Mouse (Mus musculus): ENCODE measurements around the gene Ksr2. TPM values are rescaled to one million over a fixed set of nuclear protein-coding genes. Genes with fewer than 3 reads are reported as not detected.
A peak's percentile ranks its signal among the peaks of the same experiment; 100 is the strongest.

Ksr2 gene
- total RNA-seq, 2 experiments from 2014 or later: 31.3 to 32.5 TPM

DNA sequence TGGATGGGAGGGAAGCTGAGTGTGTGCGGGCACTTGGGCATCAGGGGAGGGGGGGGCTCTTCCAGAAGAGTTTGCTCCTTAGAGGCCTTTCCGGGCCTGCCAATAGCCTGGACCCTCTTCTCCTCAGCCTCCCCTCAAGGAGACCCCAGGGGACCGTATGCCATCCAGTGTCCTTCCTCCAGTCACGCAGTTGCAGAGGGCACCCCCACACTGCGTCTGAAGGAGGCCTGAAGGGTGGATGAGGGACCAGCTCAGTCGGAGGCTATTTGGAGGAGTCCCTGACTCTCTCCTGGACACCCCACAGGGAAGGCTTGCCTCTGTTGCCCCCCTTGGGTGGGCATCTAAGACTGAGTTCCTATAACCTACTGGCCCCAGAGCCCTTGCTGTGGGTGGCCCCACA, 367.4 kb downstream of the Ksr2 start:
- intact Hi-C loops (cut with DNase I): no loop called here
- DNase-seq (ENCODE audit: extremely low spot score in 1 of 2, low spot score in 2 of 2): no peak

- intact Hi-C loops (cut with DNase I): no loop called here
- DNase-seq (ENCODE audit: extremely low spot score in 1 of 2, low spot score in 2 of 2): peak in 1 of 2 experiments; percentile 7
Observed at GRCm38 (mm10) chr5:117790071-117790470, 376.3 kb downstream of the Ksr2 start.

DNA sequence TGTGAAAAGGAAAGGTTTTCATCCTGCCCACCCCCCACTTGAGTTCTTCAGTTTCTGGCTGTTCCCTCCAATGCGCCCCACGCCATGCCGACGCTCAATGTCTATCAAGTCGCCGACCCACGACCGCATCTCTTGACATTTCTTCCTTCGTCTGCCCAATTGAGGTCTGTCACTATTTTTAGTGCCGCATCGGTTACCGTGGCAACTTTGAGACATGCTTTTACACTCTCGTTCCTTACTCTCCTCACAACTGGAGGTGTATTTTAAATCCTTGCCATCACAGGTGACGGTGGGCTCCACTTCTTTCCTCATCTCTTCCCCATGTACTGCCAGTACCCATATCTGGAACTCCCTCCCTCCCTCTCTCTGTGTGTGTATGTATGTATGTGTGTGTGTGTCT, 378.1 kb downstream of the Ksr2 start:
- intact Hi-C loops (cut with DNase I): no loop called here

DNA sequence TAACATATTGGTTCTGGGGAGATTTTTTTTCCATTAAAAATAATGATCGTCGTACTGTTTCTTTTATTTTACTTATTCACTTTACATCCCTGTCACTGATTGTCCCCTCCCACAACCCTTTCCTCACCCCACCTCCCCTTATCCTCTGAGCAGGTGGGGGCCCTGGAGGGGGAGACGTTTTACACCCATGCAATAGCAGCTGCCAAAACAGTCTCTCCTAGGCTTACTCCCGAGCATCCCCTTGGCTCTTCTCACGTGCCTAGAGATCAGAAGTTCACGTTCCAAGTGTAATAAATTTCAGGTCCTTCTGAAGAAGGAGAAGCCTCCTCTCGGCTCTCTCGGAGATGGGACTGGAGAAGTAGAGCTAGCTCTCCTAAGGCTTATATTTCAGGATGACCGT, 387.0 kb downstream of the Ksr2 start:
- intact Hi-C loops (cut with DNase I): no loop called here
- DNase-seq (ENCODE audit: extremely low spot score in 1 of 2, low spot score in 2 of 2): no peak

More for the DNA sequence above, 378.1 kb downstream of the Ksr2 start:
- DNase-seq (ENCODE audit: extremely low spot score in 1 of 2, low spot score in 2 of 2): peak in 1 of 2 experiments; percentile 3

GRCm38 (mm10) chr5:117802071-117802521, 388.3 kb downstream of the Ksr2 start:
- DNase-seq (ENCODE audit: extremely low spot score in 1 of 2, low spot score in 2 of 2): no peak
- intact Hi-C loops (cut with DNase I): no loop called here

DNA sequence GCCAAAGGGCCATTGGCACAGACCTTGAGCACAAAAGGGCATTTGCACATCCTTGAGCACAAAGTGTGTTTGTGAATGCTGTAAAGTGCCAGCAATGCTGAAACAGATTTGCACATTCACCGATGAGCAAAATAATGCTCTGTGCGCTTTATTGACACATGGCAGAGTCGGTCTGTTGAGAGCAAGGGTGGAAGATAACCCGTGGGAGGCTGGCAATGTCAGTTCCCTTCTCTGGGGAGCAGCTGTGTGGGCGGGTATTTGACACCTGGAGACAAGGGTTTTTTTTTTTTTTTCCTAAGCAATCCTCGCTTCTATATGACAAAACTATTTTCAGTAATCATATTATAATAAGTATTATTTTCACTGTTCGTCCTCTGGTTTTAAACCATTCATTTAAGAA, 389.8 kb downstream of the Ksr2 start:
- DNase-seq (ENCODE audit: extremely low spot score in 1 of 2, low spot score in 2 of 2): no peak
- intact Hi-C loops (cut with DNase I): no loop called here

- intact Hi-C loops (cut with DNase I): no loop called here
- no peak for DNase-seq (ENCODE audit: extremely low spot score in 1 of 2, low spot score in 2 of 2)
Observed at GRCm38 (mm10) chr5:117810930-117811329, 397.1 kb downstream of the Ksr2 start.

DNA sequence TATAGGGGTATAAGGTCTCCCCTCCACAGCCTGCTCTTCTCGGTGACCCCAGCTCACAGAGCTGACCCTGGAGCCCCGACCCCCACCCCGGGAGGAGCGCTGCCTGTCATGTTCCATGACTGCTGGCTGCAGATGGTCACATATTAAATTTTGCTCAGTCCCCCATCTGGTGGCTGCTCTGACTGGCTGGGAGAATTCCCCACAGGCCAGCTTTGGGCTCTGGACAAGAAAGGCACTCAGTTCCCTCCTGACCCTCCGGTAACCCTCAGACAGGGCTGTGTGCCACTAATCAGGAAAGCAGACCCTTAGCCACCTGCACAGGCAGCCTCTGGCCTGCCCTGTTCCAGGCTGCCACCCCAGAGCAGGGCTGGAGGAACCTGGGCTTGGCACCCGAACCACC, 405.0 kb downstream of the Ksr2 start:
- no peak for DNase-seq (ENCODE audit: extremely low spot score in 1 of 2, low spot score in 2 of 2)
- intact Hi-C loops (cut with DNase I): no loop called here

- DNase-seq (ENCODE audit: extremely low spot score in 1 of 2, low spot score in 2 of 2): no peak
- intact Hi-C loops (cut with DNase I): no loop called here
Observed at GRCm38 (mm10) chr5:117820445-117820844, 406.6 kb downstream of the Ksr2 start.

DNA sequence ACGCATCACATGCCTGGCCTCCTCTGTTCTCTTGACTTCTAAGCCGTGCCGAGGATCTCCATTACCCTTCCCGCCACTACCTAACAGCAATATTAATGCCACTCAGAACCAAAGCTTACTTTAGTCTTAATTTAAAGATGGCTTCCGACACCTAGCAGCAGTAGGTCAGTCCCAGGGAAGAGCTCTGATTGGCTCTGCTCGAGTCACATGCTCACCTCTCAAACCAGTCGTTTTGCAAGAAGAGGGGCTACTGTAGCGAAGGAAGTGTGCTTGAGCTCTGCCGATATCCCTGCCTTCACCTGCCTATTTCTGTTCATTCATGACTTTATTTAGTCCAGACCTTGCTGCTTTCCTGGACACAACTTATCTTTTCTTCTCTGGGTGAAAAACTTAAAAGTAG, 410.0 kb downstream of the Ksr2 start:
- DNase-seq (ENCODE audit: extremely low spot score in 1 of 2, low spot score in 2 of 2): no peak

GRCm38 (mm10) chr5:117824486-117824885, 410.7 kb downstream of the Ksr2 start:
- DNase-seq (ENCODE audit: extremely low spot score in 1 of 2, low spot score in 2 of 2): no peak
- intact Hi-C loops (cut with DNase I): no loop called here

More for the DNA sequence above, 410.0 kb downstream of the Ksr2 start:
- intact Hi-C loops (cut with DNase I): no loop called here

Other genes starting within 250 kb of the Ksr2 start
- gene Pebp1, start 126.4 kb upstream of the Ksr2 start, total RNA-seq (2021): 100 to 1,000 TPM; 838 to 843 TPM
- gene Vsig10, start 94.9 kb upstream of the Ksr2 start, total RNA-seq (2021): 1 to 10 TPM; 2.0 to 2.2 TPM
- gene Wsb2, start 56.7 kb upstream of the Ksr2 start, total RNA-seq (2021): 100 to 1,000 TPM; 462 to 490 TPM
- gene Rfc5, start 25.0 kb upstream of the Ksr2 start, total RNA-seq (2021): 10 to 100 TPM; 18.0 to 23.5 TPM